10 mouse cellular contexts compared by ENCODE assay signal in the genomic region with DNA sequence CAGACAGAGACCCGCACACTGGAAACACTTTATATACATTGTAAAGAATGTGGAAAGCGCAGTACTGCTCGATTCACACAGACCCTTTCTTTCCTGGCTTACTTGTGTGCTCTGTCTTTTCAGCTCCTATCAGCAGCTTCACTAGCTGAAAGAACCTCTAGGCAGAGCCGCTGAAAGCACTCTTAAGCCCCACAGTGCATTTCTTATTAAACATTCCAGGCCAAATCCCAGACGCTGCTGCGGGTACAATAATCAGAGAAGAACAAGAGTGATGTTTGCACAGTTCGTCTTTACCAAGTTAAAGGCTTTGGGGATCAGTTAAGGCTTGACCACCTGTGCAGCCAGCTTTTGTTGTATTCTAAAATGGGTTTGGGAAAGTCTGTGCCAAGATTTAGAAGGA. TPM values are rescaled to one million over a fixed set of nuclear protein-coding genes. Genes with fewer than 3 reads are reported as not detected.
DNase-seq lines count a peak whose midpoint lies in the region; ATAC-seq and TF ChIP-seq lines count a peak whose summit lies in the region.
"Had no signal": no experiment of that assay in that cellular context is flagged by ENCODE, and none has a peak within 500 bp of the region (broad histone marks: within the 10 kb centered on the region; RNA-seq: fewer than 3 reads in every experiment).

No protein-coding gene starts in this region.

- no peak for TF ChIP-seq CTCF in layer of hippocampus, adult 2 months (conservative IDR thresholded peaks at IDR 0.05)
- TF ChIP-seq CTCF in liver, postnatal 0 days (IDR thresholded peaks at IDR 0.05; ENCODE audit: low read depth): no peak

- H3K27ac ChIP-seq in layer of hippocampus, adult 2 months: peak overlapping the region; percentile 36; the same call in 1 of the 2 replicates
- H3K27ac ChIP-seq in forebrain, embryonic 12.5 days: peak overlapping the region; percentile 93
- H3K27ac ChIP-seq in intestine, embryonic 15.5 days: peak overlapping the region; percentile 23; the same call in 1 of the 2 replicates
- peak overlapping the region; percentile 58; the same call in 1 of the 2 replicates for H3K27ac ChIP-seq in neural tube, embryonic 15.5 days (replicated peaks)
- no peak overlapping the region for H3K27ac ChIP-seq in liver, postnatal 0 days (ENCODE audit: low read depth)

- H3K9ac ChIP-seq in forebrain, embryonic 12.5 days: peak overlapping the region; percentile 12; the same call in 1 of the 2 replicates
- no peak overlapping the region for H3K9ac ChIP-seq in intestine, embryonic 15.5 days
- H3K9ac ChIP-seq in neural tube, embryonic 15.5 days (replicated peaks): no peak overlapping the region
- H3K9ac ChIP-seq in liver, postnatal 0 days (replicated peaks): no peak overlapping the region

- H3K36me3 ChIP-seq in forebrain, embryonic 12.5 days (replicated peaks): no peaks in the 10 kb centered on the region
- no peaks in the 10 kb centered on the region for H3K36me3 ChIP-seq in intestine, embryonic 15.5 days
- no peaks in the 10 kb centered on the region for H3K36me3 ChIP-seq in neural tube, embryonic 15.5 days
- H3K36me3 ChIP-seq in liver, postnatal 0 days (replicated peaks; ENCODE audit: insufficient read depth, low read length): no peaks in the 10 kb centered on the region

- no peak overlapping the region for H3K4me3 ChIP-seq in layer of hippocampus, adult 2 months
- H3K4me3 ChIP-seq in forebrain, embryonic 12.5 days (replicated peaks): no peak overlapping the region
- no peak overlapping the region for H3K4me3 ChIP-seq in intestine, embryonic 15.5 days (replicated peaks)
- H3K4me3 ChIP-seq in neural tube, embryonic 15.5 days (replicated peaks): no peak overlapping the region
- no peak overlapping the region for H3K4me3 ChIP-seq in liver, postnatal 0 days (ENCODE audit: low read depth, low read length)

- DNase-seq in layer of hippocampus, adult 2 months (ENCODE audit: low spot score in 2 of 2): no peak
- DNase-seq in layer of hippocampus, adult 11-12 months (ENCODE audit: low spot score): no peak
- no peak for DNase-seq in frontal cortex, adult 2 months (ENCODE audit: extremely low spot score in 1 of 2, low spot score in 1 of 2)
- no peak for DNase-seq in liver, postnatal 0 days
- no peak for DNase-seq in layer of hippocampus, adult 8-10 months (ENCODE audit: low spot score in 2 of 2)
- DNase-seq: cerebellum, adult 8-10 months; lung, postnatal 36 days had no signal

- no peaks in the 10 kb centered on the region for H3K9me3 ChIP-seq in forebrain, embryonic 12.5 days
- H3K9me3 ChIP-seq in intestine, embryonic 15.5 days: no peaks in the 10 kb centered on the region
- no peaks in the 10 kb centered on the region for H3K9me3 ChIP-seq in neural tube, embryonic 15.5 days (replicated peaks)
- no peaks in the 10 kb centered on the region for H3K9me3 ChIP-seq in liver, postnatal 0 days (ENCODE audit: low read length)

- no peak for TF ChIP-seq EP300 in liver, postnatal 0 days (IDR thresholded peaks at IDR 0.05; ENCODE audit: low read depth)

- no peaks in the 10 kb centered on the region for H3K27me3 ChIP-seq in forebrain, embryonic 12.5 days
- H3K27me3 ChIP-seq in intestine, embryonic 15.5 days (replicated peaks): no peaks in the 10 kb centered on the region
- H3K27me3 ChIP-seq in neural tube, embryonic 15.5 days (replicated peaks): no peaks in the 10 kb centered on the region
- no peaks in the 10 kb centered on the region for H3K27me3 ChIP-seq in liver, postnatal 0 days (ENCODE audit: insufficient read depth, low read length)

- H3K4me1 ChIP-seq in forebrain, embryonic 12.5 days: peaks cover 25% of the 10 kb centered on the region
- H3K4me1 ChIP-seq in intestine, embryonic 15.5 days (replicated peaks): no peaks in the 10 kb centered on the region
- peaks cover 4% of the 10 kb centered on the region for H3K4me1 ChIP-seq in neural tube, embryonic 15.5 days
- no peaks in the 10 kb centered on the region for H3K4me1 ChIP-seq in liver, postnatal 0 days (ENCODE audit: insufficient read depth)

- peak overlapping the region; percentile 9 for H3K4me2 ChIP-seq in forebrain, embryonic 12.5 days
- H3K4me2 ChIP-seq in intestine, embryonic 15.5 days (replicated peaks): no peak overlapping the region
- H3K4me2 ChIP-seq in neural tube, embryonic 15.5 days: no peak overlapping the region
- no peak overlapping the region for H3K4me2 ChIP-seq in liver, postnatal 0 days (ENCODE audit: low read depth, low read length)

- 9% methylated on average over 7 of the region's 7 CpGs for whole genome bisulfite sequencing in forebrain, embryonic 12.5 days
- WGBS in intestine, embryonic 15.5 days: 29% methylated on average over 7 of the region's 7 CpGs
- 21% methylated on average over 7 of the region's 7 CpGs for WGBS in neural tube, embryonic 15.5 days
- WGBS in liver, postnatal 0 days (ENCODE audit: insufficient replicate concordance): 70% methylated on average over 7 of the region's 7 CpGs

- peak; percentile 80 for ATAC-seq in forebrain, embryonic 12.5 days (ENCODE audit: low FRiP score)
- ATAC-seq in intestine, embryonic 15.5 days: no peak
- no peak for ATAC-seq in neural tube, embryonic 15.5 days (ENCODE audit: low FRiP score)
- ATAC-seq in liver, postnatal 0 days: no peak

RNA-seq across cellular contexts. Expression of a gene that starts 12.1 kb away (rescaled TPM):
- total RNA-seq in layer of hippocampus, adult 2 months (2021): 10 to 100 TPM; 72.9 to 73.9 TPM
- polyA plus RNA-seq in forebrain, embryonic 12.5 days (2016; fragmentation: Nextera tagmentation; extraction: Ambion mirVana): 88.5 and 94.9 TPM in 2 replicates
- polyA plus RNA-seq in intestine, embryonic 15.5 days (2015; fragmentation: Nextera tagmentation; extraction: Ambion mirVana): 80.7 and 88.8 TPM in 2 replicates
- polyA plus RNA-seq in neural tube, embryonic 15.5 days (2015; fragmentation: Nextera tagmentation; extraction: Ambion mirVana): 68.2 and 74.6 TPM in 2 replicates
- polyA plus RNA-seq in frontal cortex, adult 2 months (2012; rRNA removed): 56.2 and 61.2 TPM in 2 replicates
- 43.6 and 45.9 TPM in 2 replicates for polyA plus RNA-seq in liver, postnatal 0 days (2015; fragmentation: Nextera tagmentation; extraction: Ambion mirVana)
- total RNA-seq in layer of hippocampus, adult 8-10 months (2022): 10 to 100 TPM; 69.8 to 85.6 (median 79.1) TPM

RNA-seq across cellular contexts. Expression of a gene that starts 23.7 kb away (rescaled TPM):
- total RNA-seq in layer of hippocampus, adult 2 months (2021): 10 to 100 TPM; 28.4 to 34.7 TPM
- polyA plus RNA-seq in forebrain, embryonic 12.5 days (2016; fragmentation: Nextera tagmentation; extraction: Ambion mirVana): 12.6 and 13.5 TPM in 2 replicates
- polyA plus RNA-seq in intestine, embryonic 15.5 days (2015; fragmentation: Nextera tagmentation; extraction: Ambion mirVana): 3.4 TPM in 2 replicates
- polyA plus RNA-seq in neural tube, embryonic 15.5 days (2015; fragmentation: Nextera tagmentation; extraction: Ambion mirVana): 2.1 and 3.3 TPM in 2 replicates
- 7.6 and 7.8 TPM in 2 replicates for polyA plus RNA-seq in frontal cortex, adult 2 months (2012; rRNA removed)
- polyA plus RNA-seq in liver, postnatal 0 days (2015; fragmentation: Nextera tagmentation; extraction: Ambion mirVana): 0.53 and 0.70 TPM in 2 replicates
- total RNA-seq in layer of hippocampus, adult 8-10 months (2022): 10 to 100 TPM; 21.7 to 28.2 (median 23.9) TPM
